Mouse (Mus musculus): ENCODE results near the gene Ddn.

GRCm38 (mm10) chr15:98774096-98774495, 35.2 kb downstream of the Ddn start:
- TF ChIP-seq GATA1 (IDR thresholded peaks at IDR 0.05; ENCODE audit: low read length) (no peak), TAL1 (IDR thresholded peaks at IDR 0.05; ENCODE audit: low read length) (no peak)

All from erythroblast, embryonic 14.5 days (primary cell).